Mouse (Mus musculus) embryonic facial prominence, embryonic 14.5 days (tissue): ENCODE measurements around the gene Rnps1. TPM values are rescaled to one million over a fixed set of nuclear protein-coding genes. Genes with fewer than 3 reads are reported as not detected.
"Not testable (repeated sequence)": the region's sequence is repeated elsewhere in the genome, so short reads cannot be mapped to it uniquely, and the experiment has no call there.

Experiments
- ATAC-seq: fragments of 200-750 bp; cut with Nextera tagmentation; 2 replicates; pipeline ENCODE4 v1.8.0; 2017; ENCODE audit warnings: low read depth, moderate number of reproducible peaks, moderate TSS enrichment
- DNase-seq: peaks from one replicate; pipeline ENCODE4 v3.0.0-alpha.2; 2015; ENCODE audit warnings: low spot score
- H3K27ac ChIP-seq: fragments of 300-500 bp; sonication (generic); replicated peaks from 2 replicates; pipeline ENCODE4 v1.5.1; 2014; ENCODE audit warnings: low read depth, mild to moderate bottlenecking, low read length, moderate library complexity
- H3K27me3 ChIP-seq: fragments of 300-500 bp; sonication (generic); replicated peaks from 2 replicates; pipeline ENCODE4 v1.6.1; 2014; ENCODE audit warnings: low read length; ENCODE audit not compliant: control insufficient read depth, insufficient read depth
- H3K36me3 ChIP-seq: fragments of 300-500 bp; sonication (generic); 2 replicates; pipeline ENCODE4 v1.6.1; 2014; ENCODE audit warnings: low read length, mixed read lengths; ENCODE audit not compliant: control insufficient read depth, insufficient read depth
- H3K4me1 ChIP-seq: fragments of 300-500 bp; sonication (generic); 2 replicates; pipeline ENCODE4 v1.6.1; 2014; ENCODE audit warnings: antibody characterized with exemption, low read length; ENCODE audit not compliant: control insufficient read depth, insufficient read depth
- H3K4me2 ChIP-seq: fragments of 300-500 bp; sonication (generic); 2 replicates; pipeline ENCODE4 v1.6.1; 2014; ENCODE audit warnings: low read depth, mild to moderate bottlenecking, low read length, moderate library complexity, mixed read lengths
- H3K4me3 ChIP-seq: fragments of 300-500 bp; sonication (generic); 2 replicates; pipeline ENCODE4 v1.5.1; 2014; ENCODE audit warnings: low read depth, mild to moderate bottlenecking, low read length
- H3K9ac ChIP-seq: fragments of 300-500 bp; sonication (generic); 2 replicates; pipeline ENCODE4 v1.6.1; 2014; ENCODE audit warnings: low read depth, mild to moderate bottlenecking, low read length, moderate library complexity, mixed read lengths
- H3K9me3 ChIP-seq: fragments of 300-500 bp; sonication (generic); 2 replicates; pipeline ENCODE4 v1.6.1; 2016; ENCODE audit warnings: low read length; ENCODE audit not compliant: control insufficient read depth
- WGBS: fragments of 180-500 bp; shearing (Covaris S2); extraction: QIAGEN DNeasy Blood & Tissue Kit; methylation state at CpG from one replicate; pipeline ENCODE4 v1.1.7; 2014; 5-methylcytosine and 5-hydroxymethylcytosine counted together
- polyA plus RNA-seq: library from polyadenylated mRNA; unstranded; fragments of >200 nt; fragmentation: Nextera tagmentation; extraction: Ambion mirVana; gene quantifications from 2 replicates; pipeline ENCODE4 v1.2.1, GENCODE M21; 2014

The Rnps1 gene
- polyA plus RNA-seq, 1 experiment from 2014 or later: 202 TPM

- Histone ChIP-seq H3K4me1 (peaks cover 4% of the 10 kb centered on the region), H3K27ac (no peak overlapping the region), H3K4me2 (no peak overlapping the region), H3K9ac (no peak overlapping the region), H3K9me3 (no peaks in the 10 kb centered on the region), H3K36me3 (peaks cover 74% of the 10 kb centered on the region), H3K4me3 (no peak overlapping the region), H3K27me3 (no peaks in the 10 kb centered on the region)
- WGBS: 85% methylated on average over 4 of the region's 4 CpGs
- ATAC-seq: no peak
- DNase-seq: no peak
Observed at GRCm38 (mm10) chr17:24423114-24423513, 8.7 kb downstream of the Rnps1 start.

- no peak overlapping the region for H3K4me2 ChIP-seq
- H3K9ac ChIP-seq: no peak overlapping the region
- peaks cover 61% of the 10 kb centered on the region for H3K36me3 ChIP-seq
- ATAC-seq: no peak
- H3K27ac ChIP-seq: no peak overlapping the region
- no peak for DNase-seq
- 85% methylated on average over 5 of the region's 5 CpGs for WGBS
- H3K27me3 ChIP-seq: no peaks in the 10 kb centered on the region
- H3K9me3 ChIP-seq: no peaks in the 10 kb centered on the region
- H3K4me1 ChIP-seq: peaks cover 4% of the 10 kb centered on the region
- H3K4me3 ChIP-seq: no peak overlapping the region
Observed at GRCm38 (mm10) chr17:24424489-24424888, 10.1 kb downstream of the Rnps1 start.

- H3K27ac ChIP-seq: not testable (repeated sequence)
Observed at GRCm38 (mm10) chr17:24425326-24425725, 11.0 kb downstream of the Rnps1 start.

GRCm38 (mm10) chr17:24425905-24426304 is 11.5 kb downstream of the Rnps1 start:
- Histone ChIP-seq H3K36me3 (peaks cover 46% of the 10 kb centered on the region), H3K4me2 (peak overlapping the region; percentile 72), H3K27ac (peak overlapping the region; percentile 94; the same call in 1 of the 2 replicates), H3K4me3 (peak overlapping the region; percentile 78; the same call in 1 of the 2 replicates), H3K27me3 (no peaks in the 10 kb centered on the region), H3K4me1 (peaks cover 4% of the 10 kb centered on the region), H3K9ac (no peak overlapping the region), H3K9me3 (no peaks in the 10 kb centered on the region)
- DNase-seq (no peak), ATAC-seq (no peak)
- WGBS: 83% methylated on average over 7 of the region's 7 CpGs

More at GRCm38 (mm10) chr17:24425326-24425725, 11.0 kb downstream of the Rnps1 start:
- WGBS: 93% methylated on average over 4 of the region's 8 CpGs
- H3K27me3 ChIP-seq, DNase-seq, H3K4me2 ChIP-seq, H3K9ac ChIP-seq, H3K4me3 ChIP-seq, H3K4me1 ChIP-seq, H3K9me3 ChIP-seq, ATAC-seq: not testable (repeated sequence)
- H3K36me3 ChIP-seq: peaks cover 52% of the 10 kb centered on the region

GRCm38 (mm10) chr17:24426471-24427169 is 12.3 kb downstream of the Rnps1 start, which contains the start of gene Eci1:
Gene Eci1 (plus strand): TSS chr17:24426641.
- peak; percentile 97 for ATAC-seq
- Histone ChIP-seq H3K4me1 (peaks cover 4% of the 10 kb centered on the region), H3K4me2 (peak within 1 kb of the TSS; percentile 72), H3K27ac (peak within 1 kb of the TSS; percentile 94), H3K27me3 (no peaks in the 10 kb centered on the region), H3K4me3 (peak within 1 kb of the TSS; percentile 78), H3K9ac (peak within 1 kb of the TSS; percentile 89), H3K36me3 (peaks cover 39% of the 10 kb centered on the region), H3K9me3 (no peaks in the 10 kb centered on the region)
- DNase-seq: peak; percentile 96
- WGBS: under 1% methylated on average over 37 of the region's 48 CpGs

GRCm38 (mm10) chr17:24427170-24427557 is 12.8 kb downstream of the Rnps1 start:
- Histone ChIP-seq H3K4me3 (peak overlapping the region; percentile 78), H3K36me3 (peaks cover 34% of the 10 kb centered on the region), H3K4me2 (peak overlapping the region; percentile 72), H3K9ac (peak overlapping the region; percentile 89), H3K27ac (peak overlapping the region; percentile 94), H3K9me3 (no peaks in the 10 kb centered on the region), H3K27me3 (no peaks in the 10 kb centered on the region), H3K4me1 (peaks cover 4% of the 10 kb centered on the region)
- DNase-seq (peak; percentile 60), ATAC-seq (0 out of 2 replicates have a peak, but pooled peaks have one; percentile 21)
- 7% methylated on average over 8 of the region's 8 CpGs for WGBS

- H3K9me3 ChIP-seq: no peaks in the 10 kb centered on the region
- WGBS: 86% methylated on average over 14 of the region's 14 CpGs
- no peak for DNase-seq
- no peaks in the 10 kb centered on the region for H3K27me3 ChIP-seq
- ATAC-seq: no peak
- H3K4me2 ChIP-seq: no peak overlapping the region
- H3K9ac ChIP-seq: no peak overlapping the region
- peaks cover 18% of the 10 kb centered on the region for H3K36me3 ChIP-seq
- peaks cover 4% of the 10 kb centered on the region for H3K4me1 ChIP-seq
- no peak overlapping the region for H3K4me3 ChIP-seq
- no peak overlapping the region for H3K27ac ChIP-seq
Observed at GRCm38 (mm10) chr17:24429201-24429983, 15.0 kb downstream of the Rnps1 start.

GRCm38 (mm10) chr17:24437016-24437415 is 22.7 kb downstream of the Rnps1 start:
- H3K4me1 ChIP-seq: no peaks in the 10 kb centered on the region
- peaks cover 72% of the 10 kb centered on the region for H3K36me3 ChIP-seq
- no peak overlapping the region for H3K4me2 ChIP-seq
- peak; percentile 46 for DNase-seq
- no peak overlapping the region for H3K4me3 ChIP-seq
- H3K9me3 ChIP-seq: no peaks in the 10 kb centered on the region
- WGBS: 82% methylated on average over 5 of the region's 5 CpGs
- ATAC-seq: peak; percentile 69
- H3K9ac ChIP-seq: no peak overlapping the region
- no peak overlapping the region for H3K27ac ChIP-seq
- H3K27me3 ChIP-seq: no peaks in the 10 kb centered on the region
